Mouse (Mus musculus): ENCODE data around the gene Atp1a4.

Gene Atp1a4

GRCm38 (mm10) chr1:172258314-172258713 is at the start of gene Atp1a4:
Gene Atp1a4, minus strand, starts transcription at chr1:172258414.
- no peak for DNase-seq

- DNase-seq: no peak
Observed at GRCm38 (mm10) chr1:172307936-172308335, 49.7 kb upstream of the Atp1a4 start.

GRCm38 (mm10) chr1:172306885-172307284 is 48.7 kb upstream of the Atp1a4 start:
- DNase-seq: no peak

GRCm38 (mm10) chr1:172306196-172306595 is 48.0 kb upstream of the Atp1a4 start:
- DNase-seq: no peak

- no peak for DNase-seq
Observed at GRCm38 (mm10) chr1:172305635-172306034, 47.4 kb upstream of the Atp1a4 start.

- no peak for DNase-seq
Observed at GRCm38 (mm10) chr1:172305153-172305552, 46.9 kb upstream of the Atp1a4 start.

- no peak for DNase-seq
Observed at GRCm38 (mm10) chr1:172304443-172304842, 46.2 kb upstream of the Atp1a4 start.

GRCm38 (mm10) chr1:172302851-172303250 is 44.6 kb upstream of the Atp1a4 start:
- no peak for DNase-seq

GRCm38 (mm10) chr1:172302311-172302710 is 44.1 kb upstream of the Atp1a4 start:
- no peak for DNase-seq

- DNase-seq: no peak
Observed at GRCm38 (mm10) chr1:172301180-172301579, 43.0 kb upstream of the Atp1a4 start.

- no peak for DNase-seq
Observed at GRCm38 (mm10) chr1:172300247-172300646, 42.0 kb upstream of the Atp1a4 start.

GRCm38 (mm10) chr1:172299528-172299927 is 41.3 kb upstream of the Atp1a4 start:
- no peak for DNase-seq

- DNase-seq: no peak
Observed at GRCm38 (mm10) chr1:172297611-172298537, 39.7 kb upstream of the Atp1a4 start, which contains the start of gene Atp1a2. Gene Atp1a2, minus strand, starts transcription at chr1:172298064.

GRCm38 (mm10) chr1:172296816-172297510 is 38.7 kb upstream of the Atp1a4 start:
- DNase-seq: no peak

GRCm38 (mm10) chr1:172295751-172296197 is 37.6 kb upstream of the Atp1a4 start:
- no peak for DNase-seq

- DNase-seq: no peak
Observed at GRCm38 (mm10) chr1:172293449-172293848, 35.2 kb upstream of the Atp1a4 start.

GRCm38 (mm10) chr1:172292880-172293279 is 34.7 kb upstream of the Atp1a4 start:
- DNase-seq: no peak

GRCm38 (mm10) chr1:172289617-172289946 is 31.4 kb upstream of the Atp1a4 start:
- DNase-seq: no peak

- DNase-seq: no peak
Observed at GRCm38 (mm10) chr1:172288900-172289616, 30.8 kb upstream of the Atp1a4 start.

GRCm38 (mm10) chr1:172286740-172287139 is 28.5 kb upstream of the Atp1a4 start:
- DNase-seq: no peak

GRCm38 (mm10) chr1:172284221-172284620 is 26.0 kb upstream of the Atp1a4 start:
- DNase-seq: no peak

GRCm38 (mm10) chr1:172283073-172283472 is 24.9 kb upstream of the Atp1a4 start:
- no peak for DNase-seq

GRCm38 (mm10) chr1:172281522-172282254 is 23.5 kb upstream of the Atp1a4 start:
- DNase-seq: no peak

Measured in thymus, postnatal 25 days (tissue).